Mouse (Mus musculus) kidney, adult 9 months (tissue): ENCODE measurements around the gene Pacrg.

Experiments used
- DNase-seq: peaks from one replicate; pipeline ENCODE4 v3.0.0; 2022

The Pacrg gene

GRCm38 (mm10) chr17:10398871-10399270 is 441.2 kb downstream of the Pacrg start:
- no peak for DNase-seq

- no peak for DNase-seq
These were observed 442.0 kb downstream of the Pacrg start for GRCm38 (mm10) chr17:10397924-10398627.

- DNase-seq: no peak
These were observed 442.8 kb downstream of the Pacrg start for GRCm38 (mm10) chr17:10397336-10397735.

GRCm38 (mm10) chr17:10396863-10397262 is 443.2 kb downstream of the Pacrg start:
- no peak for DNase-seq

- DNase-seq: no peak
These were observed 445.3 kb downstream of the Pacrg start for GRCm38 (mm10) chr17:10394855-10395254.

GRCm38 (mm10) chr17:10393766-10394165 is 446.3 kb downstream of the Pacrg start:
- no peak for DNase-seq

GRCm38 (mm10) chr17:10392342-10393034 is 447.6 kb downstream of the Pacrg start:
- DNase-seq: no peak

- DNase-seq: peak; percentile 78
These were observed 449.6 kb downstream of the Pacrg start for GRCm38 (mm10) chr17:10390232-10391172.

- no peak for DNase-seq
These were observed 450.4 kb downstream of the Pacrg start for GRCm38 (mm10) chr17:10389740-10390139.

- no peak for DNase-seq
These were observed 453.6 kb downstream of the Pacrg start for GRCm38 (mm10) chr17:10386548-10386947.

GRCm38 (mm10) chr17:10383406-10383805 is 456.7 kb downstream of the Pacrg start:
- DNase-seq: no peak

- DNase-seq: no peak
These were observed 461.5 kb downstream of the Pacrg start for GRCm38 (mm10) chr17:10378467-10379175.

GRCm38 (mm10) chr17:10377606-10378005 is 462.5 kb downstream of the Pacrg start:
- no peak for DNase-seq

- no peak for DNase-seq
These were observed 465.8 kb downstream of the Pacrg start for GRCm38 (mm10) chr17:10374316-10374715.

GRCm38 (mm10) chr17:10373727-10374126 is 466.4 kb downstream of the Pacrg start:
- no peak for DNase-seq

- no peak for DNase-seq
These were observed 467.9 kb downstream of the Pacrg start for GRCm38 (mm10) chr17:10372001-10372785.

- no peak for DNase-seq
These were observed 468.6 kb downstream of the Pacrg start for GRCm38 (mm10) chr17:10371472-10371871.

GRCm38 (mm10) chr17:10370660-10371130 is 469.4 kb downstream of the Pacrg start:
- DNase-seq: no peak

- no peak for DNase-seq
These were observed 470.0 kb downstream of the Pacrg start for GRCm38 (mm10) chr17:10369961-10370659.

GRCm38 (mm10) chr17:10367044-10367443 is 473.1 kb downstream of the Pacrg start:
- DNase-seq: peak; percentile 38

GRCm38 (mm10) chr17:10366577-10366976 is 473.5 kb downstream of the Pacrg start:
- DNase-seq: no peak
